Comparison of ENCODE assay signal across 15 mouse cellular contexts in the genomic region with DNA sequence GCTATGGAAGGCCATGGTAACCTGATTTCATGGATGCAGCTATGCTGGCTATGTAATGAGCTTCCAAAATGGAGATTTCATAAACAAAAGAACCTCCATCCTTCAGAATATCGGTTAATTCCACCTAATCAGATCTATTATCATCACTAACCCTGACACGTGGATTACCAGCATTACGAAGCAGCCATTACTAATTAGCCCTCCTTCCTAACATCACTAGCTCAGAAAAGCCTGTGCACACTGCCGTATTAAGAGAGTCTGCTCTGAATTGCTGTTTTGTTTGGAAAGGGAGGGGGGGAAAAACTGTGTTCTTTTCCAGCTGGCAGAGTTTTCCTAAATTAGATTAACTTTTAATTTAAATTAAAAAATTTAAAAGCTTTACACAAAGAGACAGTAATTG. TPM values are rescaled to one million over a fixed set of nuclear protein-coding genes. Genes with fewer than 3 reads are reported as not detected.
"Had no signal": no experiment of that assay in that cellular context is flagged by ENCODE, and none has a peak within 500 bp of the region (broad histone marks: within the 10 kb centered on the region; RNA-seq: fewer than 3 reads in every experiment).

No protein-coding gene starts in this region.

- H3K9me3 ChIP-seq: limb, embryonic 13.5 days; neural tube, embryonic 12.5 days; stomach, embryonic 15.5 days had no signal

- H3K4me1 ChIP-seq: neural tube, embryonic 12.5 days; stomach, embryonic 15.5 days had no signal

- DNase-seq: kidney, adult 11 months; kidney, adult 9 months; kidney, postnatal 4 days; left cerebral cortex, postnatal 4 days; lung, adult 18-20 months; right cerebral cortex, postnatal 14 days; thymus, adult 2 months; thymus, postnatal 25 days had no signal

- H3K27ac ChIP-seq: kidney, postnatal 0 days; limb, embryonic 13.5 days; liver, embryonic 14.5 days; neural tube, embryonic 12.5 days; stomach, embryonic 15.5 days had no signal

- H3K4me3 ChIP-seq: limb, embryonic 13.5 days; neural tube, embryonic 12.5 days; stomach, embryonic 15.5 days had no signal

- H3K27me3 ChIP-seq: limb, embryonic 13.5 days; neural tube, embryonic 12.5 days; stomach, embryonic 15.5 days had no signal

- H3K9ac ChIP-seq: limb, embryonic 13.5 days; liver, embryonic 14.5 days; neural tube, embryonic 12.5 days; stomach, embryonic 15.5 days had no signal

- H3K36me3 ChIP-seq: limb, embryonic 13.5 days; neural tube, embryonic 12.5 days; stomach, embryonic 15.5 days had no signal

- H3K4me2 ChIP-seq: limb, embryonic 13.5 days; neural tube, embryonic 12.5 days; stomach, embryonic 15.5 days had no signal

RNA-seq across cellular contexts. Expression of a gene that starts 32.3 kb away (rescaled TPM):
- total RNA-seq: monocyte, adult 5-6 weeks; neutrophil, adult 5-6 weeks had no signal
